8 mouse cellular contexts compared by ENCODE assay signal in the genomic region with DNA sequence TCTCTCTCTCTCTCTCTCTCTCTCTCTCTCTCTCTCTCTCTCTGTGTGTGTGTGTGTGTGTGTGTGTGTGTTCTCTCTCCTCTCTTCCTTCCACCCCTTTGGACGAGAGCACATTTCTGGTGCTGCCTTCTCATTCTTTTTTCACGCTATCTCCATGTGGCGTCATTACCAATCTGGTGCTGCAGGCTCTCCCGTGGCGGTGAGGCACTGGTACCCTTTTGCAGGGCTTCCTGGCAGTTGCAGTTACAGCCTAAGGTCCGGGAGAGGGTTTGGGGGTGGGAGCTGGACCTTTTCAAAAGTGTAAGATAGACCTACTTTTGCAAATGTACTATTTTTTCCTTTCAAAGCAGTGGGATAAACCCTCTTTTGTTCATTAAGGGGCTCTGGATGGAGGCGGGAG. TPM values are rescaled to one million over a fixed set of nuclear protein-coding genes. Genes with fewer than 3 reads are reported as not detected.
DNase-seq lines count a peak whose midpoint lies in the region; ATAC-seq and TF ChIP-seq lines count a peak whose summit lies in the region.

No protein-coding gene starts in this region.

- H3K4me2 ChIP-seq in embryonic facial prominence, embryonic 13.5 days = peak overlapping the region; percentile 85
- H3K4me2 ChIP-seq in intestine, embryonic 14.5 days (ENCODE audit: low read length) = peak overlapping the region; percentile 85

- H3K36me3 ChIP-seq in heart, adult 2 months (ENCODE audit: control insufficient read depth, insufficient read depth, low read length) = peaks cover 11% of the 10 kb centered on the region
- H3K36me3 ChIP-seq in E14TG2a.4 (ENCODE audit: insufficient read depth, low read length) = no peaks in the 10 kb centered on the region
- no peaks in the 10 kb centered on the region for H3K36me3 ChIP-seq in embryonic facial prominence, embryonic 13.5 days
- H3K36me3 ChIP-seq in intestine, embryonic 14.5 days (ENCODE audit: control insufficient read depth, insufficient read depth, low read length) = no peaks in the 10 kb centered on the region

- intact Hi-C loops in heart, adult 2 months (cut with DNase I) = loop anchor here (2.0 to 5.0 kb wide), 3 partner anchors 113 to 145 kb away; no protein-coding TSS in a partner anchor
- intact Hi-C loops in heart, postnatal 25 days (cut with DNase I) = loop anchor here (2.0 to 10.0 kb wide), 3 partner anchors 75 to 1483 kb away; partner anchors contain the start of gene Zfp622

- H3K27ac ChIP-seq in heart, adult 2 months = peak overlapping the region; percentile 88
- H3K27ac ChIP-seq in embryonic facial prominence, embryonic 13.5 days = no peak overlapping the region
- no peak overlapping the region for H3K27ac ChIP-seq in intestine, embryonic 14.5 days (ENCODE audit: low read depth)

- no peak for TF ChIP-seq POLR2A in heart, adult 2 months (IDR thresholded peaks at IDR 0.05; ENCODE audit: insufficient read depth, low read depth, low read length)

- peak overlapping the region; percentile 73 for H3K4me3 ChIP-seq in heart, adult 2 months
- H3K4me3 ChIP-seq in E14TG2a.4 (replicated peaks; ENCODE audit: low read length) = peak overlapping the region; percentile 87; the same call in 1 of the 2 replicates
- H3K4me3 ChIP-seq in embryonic facial prominence, embryonic 13.5 days = peak overlapping the region; percentile 79
- H3K4me3 ChIP-seq in intestine, embryonic 14.5 days (ENCODE audit: low read depth, low read length) = peak overlapping the region; percentile 63

- H3K9me3 ChIP-seq in E14TG2a.4 (ENCODE audit: low read length) = no peaks in the 10 kb centered on the region
- no peaks in the 10 kb centered on the region for H3K9me3 ChIP-seq in embryonic facial prominence, embryonic 13.5 days
- H3K9me3 ChIP-seq in intestine, embryonic 14.5 days (ENCODE audit: control insufficient read depth, low read length) = no peaks in the 10 kb centered on the region

- WGBS in heart, adult 2 months = 30% methylated on average over 7 of the region's 7 CpGs
- WGBS in embryonic facial prominence, embryonic 13.5 days = 8% methylated on average over 7 of the region's 7 CpGs
- 22% methylated on average over 7 of the region's 7 CpGs for WGBS in intestine, embryonic 14.5 days

- H3K79me2 ChIP-seq in heart, adult 2 months (replicated peaks; ENCODE audit: control insufficient read depth, insufficient read depth, low read length) = peaks cover 3% of the 10 kb centered on the region; the same call in 1 of the 2 replicates

- TF ChIP-seq CTCF in heart, adult 2 months (IDR thresholded peaks at IDR 0.05) = no peak
- no peak for TF ChIP-seq CTCF in E14TG2a.4 (conservative IDR thresholded peaks at IDR 0.05; ENCODE audit: low read length)

- peak in 1 of 2 experiments; percentile 33 for DNase-seq in heart, adult 2 months
- DNase-seq in heart, postnatal 25 days (ENCODE audit: low spot score) = no peak
- peak; percentile 63 for DNase-seq in intestine, embryonic 14.5 days (ENCODE audit: low spot score)
- DNase-seq in naive thymus-derived CD4-positive, alpha-beta T cell, adult 2 months (ENCODE audit: low read depth) = peak; percentile 28
- no peak for DNase-seq in natural killer cell, adult 2 months (ENCODE audit: low spot score in 2 of 2)
- no peak for DNase-seq in kidney, adult 11 months

- no peaks in the 10 kb centered on the region for H3K27me3 ChIP-seq in heart, adult 2 months (ENCODE audit: control insufficient read depth, insufficient read depth, low read length)
- H3K27me3 ChIP-seq in E14TG2a.4 (ENCODE audit: insufficient read depth, low read length) = peaks cover 24% of the 10 kb centered on the region
- H3K27me3 ChIP-seq in embryonic facial prominence, embryonic 13.5 days = peaks cover 18% of the 10 kb centered on the region
- no peaks in the 10 kb centered on the region for H3K27me3 ChIP-seq in intestine, embryonic 14.5 days (replicated peaks; ENCODE audit: control insufficient read depth, insufficient read depth, low read length)

- H3K4me1 ChIP-seq in heart, adult 2 months (ENCODE audit: control insufficient read depth, insufficient read depth, low read length) = peaks cover 1% of the 10 kb centered on the region
- H3K4me1 ChIP-seq in E14TG2a.4 (replicated peaks; ENCODE audit: low read depth, low read length) = peaks cover 33% of the 10 kb centered on the region
- peaks cover 13% of the 10 kb centered on the region; the same call in 1 of the 2 replicates for H3K4me1 ChIP-seq in embryonic facial prominence, embryonic 13.5 days
- no peaks in the 10 kb centered on the region; the same call in 1 of the 2 replicates for H3K4me1 ChIP-seq in intestine, embryonic 14.5 days (replicated peaks; ENCODE audit: control insufficient read depth, insufficient read depth, low read length)

- TF ChIP-seq EP300 in heart, adult 2 months (IDR thresholded peaks at IDR 0.05; ENCODE audit: insufficient read depth, low read depth, low read length) = no peak

- no peak for ATAC-seq in embryonic facial prominence, embryonic 13.5 days (ENCODE audit: insufficient number of reproducible peaks, insufficient read depth, low FRiP score, low TSS enrichment, low read depth)
- no peak for ATAC-seq in intestine, embryonic 14.5 days (replicated peaks; ENCODE audit: low FRiP score, low TSS enrichment, low read depth)

- H3K9ac ChIP-seq in heart, adult 2 months (ENCODE audit: low read depth, low read length) = peak overlapping the region; percentile 100
- H3K9ac ChIP-seq in embryonic facial prominence, embryonic 13.5 days = peak overlapping the region; percentile 88
- no peak overlapping the region for H3K9ac ChIP-seq in intestine, embryonic 14.5 days (ENCODE audit: low read length)

RNA-seq across cellular contexts. Expression of gene Ank, which starts 1.2 kb away (rescaled TPM):
- 100 to 1,000 TPM; 196 to 225 TPM for total RNA-seq in heart, adult 2 months (2021)
- 176 and 318 TPM in 2 replicates for polyA plus RNA-seq in heart, adult 2 months (2012; rRNA removed)
- 100 to 1,000 TPM; 174 to 208 TPM for total RNA-seq in heart, postnatal 25 days (2021)
- 8.9 and 11.3 TPM in 2 replicates for polyA plus RNA-seq in embryonic facial prominence, embryonic 13.5 days (2015; fragmentation: Nextera tagmentation; extraction: Ambion mirVana)
- 13.8 and 16.5 TPM in 2 replicates for polyA plus RNA-seq in intestine, embryonic 14.5 days (2014; fragmentation: Nextera tagmentation; extraction: Ambion mirVana)

Comparison
In these comparisons a context has a peak if more than half of its experiments do, and no peak if none do; other contexts are left out.
1. DNase-seq: peak in intestine, embryonic 14.5 days (single experiment) and naive thymus-derived CD4-positive, alpha-beta T cell, adult 2 months (single experiment); none in heart, postnatal 25 days (single experiment), natural killer cell, adult 2 months (0 of 2) and kidney, adult 11 months (single experiment).
2. RNA of gene Ank, which starts 1.2 kb away (polyA plus RNA-seq): 176 to 318 TPM in heart, adult 2 months; 13.8 to 16.5 TPM in intestine, embryonic 14.5 days and 8.9 to 11.3 TPM in embryonic facial prominence, embryonic 13.5 days; every median in the first group is over 10 times any median in the second.
3. Peak in every context shown above with its lines, with median percentiles within 50 percentile points of each other: H3K4me3 ChIP-seq.